Mouse (Mus musculus) myocyte (in vitro differentiated cells): ENCODE measurements at regions not wholly inside any gene's neighbourhood (a gene's known extent, or its start where the extent isn't known, plus 50 kb on each side); places are given as distances from the start of the nearest gene placed in this dataset.

Source experiments
- CEBPB ChIP-seq: IDR thresholded peaks from 2 replicates; pipeline ENCODE4 v1.6.1; 2011; ENCODE audit warnings: mild to moderate bottlenecking, moderate library complexity; ENCODE audit not compliant: poor library complexity, insufficient read depth, severe bottlenecking
- E2F4 ChIP-seq: IDR thresholded peaks from one replicate; pipeline ENCODE4 v1.6.1; 2011; ENCODE audit warnings: mild to moderate bottlenecking, control low read depth, moderate library complexity; ENCODE audit not compliant: insufficient read depth
- MAX ChIP-seq: IDR thresholded peaks from one replicate; pipeline ENCODE4 v1.6.1; 2011; ENCODE audit warnings: low read depth, mild to moderate bottlenecking, control low read depth
- MYOG ChIP-seq, 3 experiments: IDR thresholded peaks; one replicate each; pipeline ENCODE4 v1.6.1; 2011; ENCODE audit warnings: control low read depth in 2 of 3, low read depth in 2 of 3, mild to moderate bottlenecking in 2 of 3; ENCODE audit not compliant: insufficient read length in 2 of 3, control insufficient read depth in 1 of 3, insufficient read depth in 1 of 3
- POLR2A ChIP-seq: IDR thresholded peaks from one replicate; pipeline ENCODE4 v1.6.1; 2011; ENCODE audit warnings: low read depth, mild to moderate bottlenecking, control low read depth, moderate library complexity; ENCODE audit not compliant: insufficient read length
- POLR2AphosphoS2 ChIP-seq: IDR thresholded peaks from one replicate; pipeline ENCODE4 v1.6.1; 2011; ENCODE audit warnings: low read depth, control low read depth; ENCODE audit not compliant: insufficient read length
- REST ChIP-seq: IDR thresholded peaks from one replicate; pipeline ENCODE4 v1.6.1; 2011; ENCODE audit warnings: mild to moderate bottlenecking, control low read depth, moderate library complexity; ENCODE audit not compliant: insufficient read depth, insufficient read length
- TCF12 ChIP-seq: IDR thresholded peaks from one replicate; pipeline ENCODE4 v1.6.1; 2011; ENCODE audit warnings: mild to moderate bottlenecking, control low read depth; ENCODE audit not compliant: poor library complexity, insufficient read depth, severe bottlenecking
- USF1 ChIP-seq: IDR thresholded peaks from one replicate; pipeline ENCODE4 v1.6.1; 2011; ENCODE audit warnings: low read depth, mild to moderate bottlenecking, control low read depth, moderate library complexity

DNA sequence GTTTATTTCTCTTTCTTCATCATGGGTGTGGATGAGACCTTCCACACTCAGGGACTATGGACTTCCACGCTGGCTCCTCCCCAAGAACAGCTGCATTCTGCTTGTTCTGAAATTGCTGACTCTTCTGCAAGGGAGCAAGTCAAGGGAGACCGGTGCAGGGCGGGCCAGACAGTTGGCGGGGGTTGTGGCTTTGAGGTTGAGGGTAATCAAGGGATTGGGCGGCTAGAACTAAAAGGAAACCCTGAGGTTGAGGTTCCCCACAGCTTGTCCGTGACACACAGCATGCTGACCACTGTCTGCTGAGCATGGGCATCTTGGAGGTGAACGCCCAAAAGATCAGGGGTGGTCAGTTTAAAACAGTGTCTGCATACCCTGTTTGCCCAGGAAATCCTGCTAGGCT is 83.1 kb upstream of the Syt13 start:
- TF ChIP-seq CEBPB, result no peak
- no peak for TF ChIP-seq E2F4
- TF ChIP-seq POLR2A, result no peak
- TF ChIP-seq MYOG (IDR thresholded peaks at IDR 0.05; ENCODE audit: control insufficient read depth in 1 of 3, insufficient read depth in 1 of 3, insufficient read length in 2 of 3, low read depth in 2 of 3), result no peak
- TF ChIP-seq POLR2AphosphoS2, result no peak
- TF ChIP-seq TCF12, result no peak
- no peak for TF ChIP-seq USF1
- TF ChIP-seq MAX, result no peak
- no peak for TF ChIP-seq REST
